ENCODE assay signal across 8 mouse cellular contexts in the genomic region with DNA sequence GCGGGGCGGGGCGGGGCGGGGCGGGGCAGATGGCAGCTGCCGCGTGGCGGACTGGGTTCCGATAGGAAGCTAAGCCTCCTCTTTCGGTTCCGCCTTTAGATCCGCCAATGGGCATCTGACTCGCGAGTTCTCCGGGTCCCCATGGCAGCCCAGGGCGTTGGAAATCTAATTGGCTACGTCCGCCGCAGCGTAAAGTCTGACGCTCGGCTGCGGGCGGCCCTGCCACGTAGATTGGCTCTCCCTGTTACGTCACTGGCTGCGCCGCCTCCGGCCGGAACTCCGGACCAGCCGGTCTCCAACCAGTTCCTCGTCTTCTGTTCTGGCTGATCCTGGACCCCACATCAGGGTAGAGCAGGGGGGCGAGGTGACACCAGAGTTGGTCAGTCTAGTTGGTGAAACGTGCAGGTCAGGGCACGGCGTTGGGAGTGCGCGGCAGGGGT. TPM values are rescaled to one million over a fixed set of nuclear protein-coding genes. Genes with fewer than 3 reads are reported as not detected.
A peak's percentile ranks its signal among the peaks of the same experiment; 100 is the strongest.
DNase-seq lines count a peak whose midpoint lies in the region; ATAC-seq lines count a peak whose summit lies in the region.

A gene (plus strand): TSS at position 227 of the 440 bp plus-strand sequence.

- no peaks in the 10 kb centered on the region for H3K27me3 ChIP-seq in heart, embryonic 13.5 days (replicated peaks)
- no peaks in the 10 kb centered on the region for H3K27me3 ChIP-seq in liver, embryonic 12.5 days (replicated peaks)
- H3K27me3 ChIP-seq in stomach, embryonic 15.5 days (replicated peaks): no peaks in the 10 kb centered on the region

- peak within 1 kb of the TSS; percentile 76 for H3K27ac ChIP-seq in brown adipose tissue, adult 24 weeks (replicated peaks; ENCODE audit: low read depth, low read length)
- H3K27ac ChIP-seq in heart, embryonic 13.5 days (replicated peaks): peak within 1 kb of the TSS; percentile 79
- H3K27ac ChIP-seq in liver, embryonic 12.5 days: peak within 1 kb of the TSS; percentile 91
- peak within 1 kb of the TSS; percentile 81 for H3K27ac ChIP-seq in stomach, embryonic 15.5 days

- no peaks in the 10 kb centered on the region for H3K9me3 ChIP-seq in heart, embryonic 13.5 days
- H3K9me3 ChIP-seq in liver, embryonic 12.5 days (replicated peaks): no peaks in the 10 kb centered on the region
- no peaks in the 10 kb centered on the region for H3K9me3 ChIP-seq in stomach, embryonic 15.5 days

- H3K36me3 ChIP-seq in heart, embryonic 13.5 days: peaks cover 63% of the 10 kb centered on the region
- H3K36me3 ChIP-seq in liver, embryonic 12.5 days: peaks cover 71% of the 10 kb centered on the region
- H3K36me3 ChIP-seq in stomach, embryonic 15.5 days: peaks cover 32% of the 10 kb centered on the region

- H3K9ac ChIP-seq in heart, embryonic 13.5 days: peak within 1 kb of the TSS; percentile 92
- H3K9ac ChIP-seq in liver, embryonic 12.5 days: peak within 1 kb of the TSS; percentile 83
- H3K9ac ChIP-seq in stomach, embryonic 15.5 days: peak within 1 kb of the TSS; percentile 68

- ATAC-seq in heart, embryonic 13.5 days (ENCODE audit: extremely low read depth, insufficient number of reproducible peaks, low FRiP score, low TSS enrichment): peak; percentile 90
- peak; percentile 93 for ATAC-seq in liver, embryonic 12.5 days
- ATAC-seq in stomach, embryonic 15.5 days (ENCODE audit: insufficient read depth, low FRiP score, low read depth): peak; percentile 93

- WGBS in heart, embryonic 13.5 days: under 1% methylated on average over 39 of the region's 39 CpGs
- WGBS in liver, embryonic 12.5 days (ENCODE audit: insufficient replicate concordance): 4% methylated on average over 39 of the region's 39 CpGs
- WGBS in stomach, embryonic 15.5 days: 0% methylated on average over 35 of the region's 39 CpGs

- peaks cover 3% of the 10 kb centered on the region; the same call in 1 of the 2 replicates for H3K4me1 ChIP-seq in brown adipose tissue, adult 24 weeks (ENCODE audit: control insufficient read depth, insufficient read depth, insufficient read length, low read length)
- peaks cover 48% of the 10 kb centered on the region for H3K4me1 ChIP-seq in heart, embryonic 13.5 days
- H3K4me1 ChIP-seq in liver, embryonic 12.5 days: peaks cover 70% of the 10 kb centered on the region
- H3K4me1 ChIP-seq in stomach, embryonic 15.5 days: peaks cover 33% of the 10 kb centered on the region

- peak within 1 kb of the TSS; percentile 90 for H3K4me3 ChIP-seq in brown adipose tissue, adult 24 weeks (ENCODE audit: insufficient read depth, low read depth, low read length)
- H3K4me3 ChIP-seq in heart, embryonic 13.5 days: peak within 1 kb of the TSS; percentile 94
- H3K4me3 ChIP-seq in liver, embryonic 12.5 days: peak within 1 kb of the TSS; percentile 79
- peak within 1 kb of the TSS; percentile 66 for H3K4me3 ChIP-seq in stomach, embryonic 15.5 days (replicated peaks)

- peak within 1 kb of the TSS; percentile 97 for H3K4me2 ChIP-seq in heart, embryonic 13.5 days
- peak within 1 kb of the TSS; percentile 94 for H3K4me2 ChIP-seq in liver, embryonic 12.5 days
- H3K4me2 ChIP-seq in stomach, embryonic 15.5 days: peak within 1 kb of the TSS; percentile 81

- DNase-seq in CD4-positive, CD25-positive, alpha-beta regulatory T cell, adult 2 months (ENCODE audit: low read depth, low spot score): peak; percentile 98
- peak; percentile 82 for DNase-seq in fat pad, adult 2 months (ENCODE audit: extremely low read depth, low read depth, low spot score)
- DNase-seq in kidney, postnatal 10 days: peak; percentile 98
- peak; percentile 95 to 97 for DNase-seq in natural killer cell, adult 2 months (ENCODE audit: low spot score in 2 of 2)

RNA-seq across cellular contexts. Expression of the gene that starts here (rescaled TPM):
- 8.2 and 11.1 TPM in 2 replicates for polyA plus RNA-seq in brown adipose tissue, adult 24 weeks (2012; ENCODE audit: insufficient read depth, insufficient read length, missing spikeins)
- polyA plus RNA-seq in heart, embryonic 13.5 days (2015; fragmentation: Nextera tagmentation; extraction: Ambion mirVana): 21.4 and 23.3 TPM in 2 replicates
- 22.1 and 22.6 TPM in 2 replicates for polyA plus RNA-seq in liver, embryonic 12.5 days (2016; fragmentation: Nextera tagmentation; extraction: Ambion mirVana)
- 45.2 and 48.4 TPM in 2 replicates for polyA plus RNA-seq in stomach, embryonic 15.5 days (2015; fragmentation: Nextera tagmentation; extraction: Ambion mirVana)

Comparison
In these comparisons a context has a peak if more than half of its experiments do, and no peak if none do; other contexts are left out.
1. Peak in every context shown above with its lines: DNase-seq, ATAC-seq, H3K4me3 ChIP-seq and H3K27ac ChIP-seq.